Mouse (Mus musculus): Measurements from ENCODE around the gene Pde10a.

The Pde10a gene

GRCm38 (mm10) chr17:9035561-9036348 is 510.6 kb downstream of the Pde10a start:
- DNase-seq (ENCODE audit: low spot score), result no peak

Measured in yolk sac, embryonic 10.5 days (tissue).